Mouse (Mus musculus) monocyte, adult 5-6 weeks (primary cell): ENCODE results near the gene Fbxw15. TPM values are rescaled to one million over a fixed set of nuclear protein-coding genes. Genes with fewer than 3 reads are reported as not detected.
"Not testable (repeated sequence)": the region's sequence is repeated elsewhere in the genome, so short reads cannot be mapped to it uniquely, and the experiment has no call there.

Source experiments
- ATAC-seq: fragments of 153-309, 156-312 bp; replicated peaks from 2 replicates; pipeline ENCODE4 v1.8.0; 2017; ENCODE audit warnings: mild to moderate bottlenecking; ENCODE audit not compliant: low TSS enrichment, insufficient number of reproducible peaks, severe bottlenecking, poor library complexity, low FRiP score
- total RNA-seq: library from RNA; stranded (forward); fragments of 200-1000, 200-491, 200-594 nt; gene quantifications from 3 replicates; pipeline ENCODE4 v1.2.3, GENCODE M21; 2017

Fbxw15 gene
- total RNA-seq: not detected in 3 replicates

DNA sequence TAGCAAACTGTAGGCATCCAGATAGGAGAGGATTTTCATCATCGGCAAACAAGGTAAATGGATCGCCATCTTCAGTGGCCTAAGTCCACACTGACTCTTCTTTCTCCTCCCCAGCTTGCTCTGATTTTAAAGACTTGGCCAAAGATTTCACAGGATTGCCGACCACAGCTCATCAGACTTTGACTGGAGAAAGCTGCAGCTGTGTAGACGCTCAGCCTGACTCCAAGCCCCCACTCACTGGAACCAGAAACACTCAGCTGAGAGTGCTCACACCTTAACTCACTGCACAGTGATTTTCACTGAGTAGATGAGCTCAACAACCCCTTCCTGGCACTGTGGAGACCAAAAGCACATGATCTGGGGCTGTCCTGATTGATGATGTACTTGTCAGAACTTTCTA is at the start of gene Fbxw15:
Fbxw15 (minus strand) TSS at position 101 of the 400 bp plus-strand sequence.
- not testable (repeated sequence) for ATAC-seq

DNA sequence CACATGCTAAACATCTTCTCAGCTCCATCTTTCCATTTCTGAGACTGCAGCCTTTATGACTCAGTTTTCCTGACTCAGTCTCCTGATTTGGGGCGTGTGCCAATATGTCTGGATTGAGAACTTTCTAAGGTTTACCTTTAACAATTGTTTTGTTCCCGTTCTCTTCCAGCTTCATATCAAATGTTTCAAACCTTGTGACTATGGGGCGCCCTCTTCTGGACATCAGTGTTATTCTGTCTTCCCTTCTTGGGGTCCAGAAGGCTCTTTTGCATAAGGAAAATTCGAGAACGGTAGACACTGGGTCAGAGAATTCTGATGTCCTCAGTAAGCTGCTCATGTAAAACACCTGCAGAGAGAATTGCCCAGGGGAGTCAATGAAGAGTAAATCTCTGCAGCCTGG is 38.8 kb upstream of the Fbxw15 start:
- not testable (repeated sequence) for ATAC-seq

DNA sequence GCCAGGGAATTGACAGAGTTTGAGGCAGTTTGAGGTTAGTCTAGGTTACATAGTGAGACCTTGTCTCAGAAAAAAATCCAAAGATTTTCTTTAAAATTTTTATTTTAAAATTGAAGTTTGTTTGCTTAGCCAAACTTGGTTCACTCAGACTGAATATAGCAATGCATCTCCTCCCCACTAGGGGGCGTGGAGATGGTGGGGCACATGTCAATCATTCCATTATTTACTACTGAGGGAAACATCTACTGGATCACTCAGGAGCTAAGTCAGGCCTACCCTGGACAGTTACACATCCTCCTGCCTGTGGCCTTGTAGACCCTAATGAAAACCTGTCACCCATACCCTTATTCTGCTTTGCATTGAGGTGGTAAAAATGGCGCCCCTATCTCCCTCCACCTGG is 34.1 kb upstream of the Fbxw15 start:
- ATAC-seq: not testable (repeated sequence)

DNA sequence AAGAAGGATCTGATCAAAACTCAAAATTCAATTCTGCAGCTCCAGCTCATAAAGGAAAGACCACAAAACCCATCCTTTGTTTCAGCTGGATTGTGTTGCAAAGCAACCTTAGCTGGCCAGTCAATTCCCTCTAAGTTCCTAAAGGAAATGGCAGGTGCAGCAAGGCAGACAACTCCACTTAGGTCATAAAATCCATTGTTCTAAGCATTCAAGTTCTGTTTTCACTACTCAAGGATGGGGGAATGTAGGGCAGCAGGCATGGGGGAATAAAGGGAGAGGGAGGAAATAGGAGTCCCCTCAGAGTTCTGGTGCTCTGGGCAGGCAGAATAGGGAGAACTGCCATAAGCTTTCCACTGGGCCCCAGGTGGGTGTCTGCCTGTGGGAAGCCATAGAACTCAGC is 29.2 kb upstream of the Fbxw15 start:
- no peak for ATAC-seq

DNA sequence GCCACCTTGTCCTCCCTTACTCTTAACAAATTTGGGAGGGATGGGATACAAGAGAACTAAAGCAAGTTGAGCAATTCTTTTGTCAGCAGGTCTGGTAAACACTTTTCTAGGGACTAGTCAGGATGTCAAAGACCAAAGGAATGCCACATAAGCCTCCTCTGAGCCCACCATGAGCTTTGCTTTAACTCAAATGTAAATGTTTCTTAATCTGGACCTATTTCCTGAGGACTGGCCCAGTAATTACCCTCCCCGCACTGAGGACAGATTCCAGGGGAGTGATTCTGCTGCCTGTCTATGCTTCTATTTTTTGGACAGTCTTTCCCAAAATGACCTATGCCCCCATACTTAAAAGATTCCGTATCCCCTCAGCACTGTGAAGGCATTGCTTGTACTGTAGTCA is 26.8 kb upstream of the Fbxw15 start:
- ATAC-seq: no peak

DNA sequence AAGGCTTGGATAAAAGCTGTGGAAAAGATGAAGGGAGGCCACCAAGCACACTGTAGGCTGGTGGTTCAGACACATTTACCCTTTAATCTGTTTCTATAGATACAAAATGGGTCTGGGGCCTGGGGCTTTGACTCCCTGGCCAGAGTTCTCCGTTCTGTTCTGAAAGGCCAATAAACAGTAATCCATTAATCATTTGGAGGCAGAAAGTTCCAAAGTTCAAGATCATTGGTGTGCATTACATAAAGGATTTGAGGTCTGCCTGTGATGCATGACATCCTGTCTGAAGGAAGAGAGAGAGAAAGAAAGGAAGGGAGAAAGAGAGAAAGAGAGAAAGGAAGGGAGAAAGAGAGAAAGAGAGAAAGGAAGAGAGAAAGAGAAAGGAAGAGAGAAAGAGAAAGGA is 2.5 kb downstream of the Fbxw15 start:
- ATAC-seq: no peak

DNA sequence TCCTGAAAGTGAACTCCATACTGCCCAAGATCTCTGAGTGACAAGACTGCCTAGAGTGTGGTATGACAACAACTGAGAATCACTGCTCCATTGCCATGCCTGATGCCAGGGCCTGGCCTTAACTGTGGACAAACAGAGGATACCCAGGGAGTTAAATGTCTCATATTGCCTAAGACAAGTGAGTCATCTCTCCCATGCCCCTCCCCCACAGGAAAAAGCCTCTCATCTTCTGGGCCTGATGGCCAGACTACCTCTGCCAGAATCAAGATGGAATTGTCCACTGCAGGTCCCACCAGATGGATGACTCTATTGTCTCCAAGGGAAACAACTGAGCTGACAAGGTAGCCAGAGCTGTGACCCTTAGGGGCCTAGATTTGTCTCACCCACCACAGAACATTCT is 6.0 kb downstream of the Fbxw15 start:
- not testable (repeated sequence) for ATAC-seq

DNA sequence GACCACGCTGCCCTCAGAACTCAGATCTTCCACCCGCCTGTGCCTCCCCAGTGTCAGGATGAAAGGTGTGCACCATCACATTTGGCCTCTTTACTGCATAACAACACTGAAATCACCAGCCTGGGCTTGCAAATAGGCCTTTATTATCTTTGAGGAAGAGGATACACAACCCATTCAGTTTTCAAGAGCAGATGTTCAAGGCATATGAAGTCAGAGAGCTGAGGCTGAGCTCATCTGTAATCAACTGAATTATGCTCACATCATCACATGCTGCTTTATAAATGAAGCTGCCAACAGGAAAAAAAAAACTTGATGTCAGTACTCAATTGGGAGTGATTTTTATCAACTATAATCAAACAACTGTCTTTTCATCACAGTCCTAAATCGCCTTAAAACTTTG is 15.6 kb downstream of the Fbxw15 start:
- ATAC-seq: no peak

DNA sequence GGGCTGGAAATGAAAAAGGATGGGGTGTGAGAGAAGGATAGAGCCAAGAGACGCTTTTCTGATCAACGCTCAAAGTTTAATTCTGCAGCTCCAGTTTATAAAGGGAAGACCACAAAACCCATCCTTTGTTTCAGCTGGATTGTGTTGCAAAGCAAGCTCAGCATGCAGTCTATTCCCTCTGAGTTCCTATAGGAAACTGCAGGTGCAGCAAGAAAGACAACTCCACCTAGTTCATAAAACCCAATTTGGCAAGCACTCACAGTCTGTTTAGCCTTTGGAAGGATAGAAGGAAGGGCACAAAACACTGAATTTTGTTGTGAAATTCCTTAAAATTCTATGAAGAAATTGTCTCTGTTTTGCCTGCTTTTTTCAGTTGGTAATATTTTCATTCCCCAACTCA is 18.4 kb downstream of the Fbxw15 start:
- not testable (repeated sequence) for ATAC-seq

DNA sequence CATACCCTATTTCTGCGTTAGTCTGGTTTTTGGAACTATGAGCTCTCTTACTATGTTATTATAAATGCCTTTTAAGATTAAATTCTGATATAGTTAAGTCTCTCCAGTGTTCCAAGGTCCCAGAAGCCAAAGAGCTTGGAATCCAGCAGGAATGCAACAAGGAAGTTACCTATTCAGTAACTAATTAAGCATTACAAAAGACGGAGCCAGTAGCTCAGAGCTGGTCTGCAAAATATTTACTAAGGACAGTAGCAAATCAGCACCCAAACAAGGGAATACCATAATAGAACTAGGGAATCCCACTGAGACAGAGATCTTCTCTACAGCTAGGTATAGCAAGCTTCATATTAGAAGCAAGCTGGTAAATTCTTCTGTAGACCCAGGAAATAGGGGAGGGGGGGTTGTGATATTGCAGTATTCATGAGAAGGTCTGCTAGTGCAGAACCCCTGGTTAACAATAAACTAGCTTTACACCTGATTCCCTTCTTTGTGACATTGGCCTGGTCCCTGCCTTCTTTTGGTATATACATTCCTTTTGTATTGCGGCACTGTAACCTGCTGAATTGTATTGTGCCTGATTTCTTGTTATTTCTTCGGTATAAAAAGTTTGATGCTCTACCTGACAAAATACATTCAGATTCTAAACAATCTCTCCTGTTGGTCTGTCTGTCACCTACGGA is 44.5 kb downstream of the Fbxw15 start:
- ATAC-seq: no peak

Other genes starting within 250 kb of the Fbxw15 start
- not detected in 3 replicates for gene Fbxw28, start 228.6 kb downstream of the Fbxw15 start, total RNA-seq
- gene Fbxw22, start 164.0 kb downstream of the Fbxw15 start, total RNA-seq: not detected in 3 replicates
- gene Fbxw16, start 119.1 kb downstream of the Fbxw15 start, total RNA-seq: not detected in 3 replicates
- gene Fbxw19, start 72.4 kb downstream of the Fbxw15 start, total RNA-seq: not detected in 3 replicates
- not detected in 3 replicates for gene Fbxw24, start 57.8 kb upstream of the Fbxw15 start, total RNA-seq
- gene Fbxw25, start 96.4 kb upstream of the Fbxw15 start, total RNA-seq: not detected in 3 replicates
- gene Fbxw18, start 134.4 kb upstream of the Fbxw15 start, total RNA-seq: not detected in 3 replicates
- not detected in 3 replicates for gene Fbxw26, start 177.8 kb upstream of the Fbxw15 start, total RNA-seq
- gene Fbxw27, start 222.4 kb upstream of the Fbxw15 start, total RNA-seq: not detected in 3 replicates
- not detected in 3 replicates for gene Spink8, start 244.0 kb upstream of the Fbxw15 start, total RNA-seq